Mouse (Mus musculus): Measurements from ENCODE around the gene Palld.

Gene Palld

GRCm38 (mm10) chr8:61549585-61549984 lies 352.9 kb downstream of the Palld start:
- DNase-seq: no peak

GRCm38 (mm10) chr8:61539828-61540500 lies 362.5 kb downstream of the Palld start:
- peak; percentile 91 to 92 for DNase-seq

DNA sequence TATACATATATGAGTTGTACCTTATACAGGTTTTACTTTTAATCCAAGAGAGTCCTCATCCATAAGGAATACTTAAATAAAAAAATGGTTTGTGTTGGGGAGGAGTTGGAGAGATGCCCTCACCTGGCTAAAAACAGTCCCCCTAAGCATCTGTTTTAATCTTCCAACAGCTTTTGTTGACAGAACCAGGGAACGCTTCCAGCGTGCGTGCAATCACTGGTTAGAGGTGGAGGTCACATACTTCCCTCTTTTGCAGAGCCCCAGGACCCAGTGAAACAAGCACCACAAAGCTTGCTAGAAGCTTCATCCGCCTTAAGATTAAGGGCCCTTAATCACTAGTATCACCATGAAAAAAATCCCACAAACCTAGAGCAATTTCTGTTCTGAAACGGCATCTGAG lies 365.0 kb downstream of the Palld start:
- DNase-seq: no peak

- no peak for DNase-seq
These were observed 367.0 kb downstream of the Palld start for GRCm38 (mm10) chr8:61535472-61535871.

GRCm38 (mm10) chr8:61533356-61533926 lies 369.0 kb downstream of the Palld start:
- peak; percentile 16 to 35 for DNase-seq

DNA sequence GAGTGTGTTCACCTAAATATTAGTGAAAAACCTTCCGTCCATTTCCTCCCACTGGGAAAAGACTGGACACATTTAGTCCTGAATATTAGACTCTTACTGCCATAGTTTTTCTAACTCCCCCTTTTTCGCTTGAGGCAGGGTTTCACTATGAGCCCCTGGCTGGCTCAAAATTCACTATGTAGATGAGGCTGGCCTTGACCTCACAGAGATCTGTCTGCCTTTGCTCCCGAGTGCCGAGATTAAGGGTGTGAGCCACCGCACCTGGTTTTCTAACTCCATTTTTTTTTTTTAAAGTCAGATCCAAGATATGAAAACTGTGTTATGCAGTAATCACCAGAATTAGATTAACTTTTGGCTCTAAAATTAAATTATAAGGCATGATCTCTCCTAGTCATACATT lies 369.7 kb downstream of the Palld start:
- DNase-seq: no peak

GRCm38 (mm10) chr8:61531944-61532795 lies 370.3 kb downstream of the Palld start:
- DNase-seq: no peak

DNA sequence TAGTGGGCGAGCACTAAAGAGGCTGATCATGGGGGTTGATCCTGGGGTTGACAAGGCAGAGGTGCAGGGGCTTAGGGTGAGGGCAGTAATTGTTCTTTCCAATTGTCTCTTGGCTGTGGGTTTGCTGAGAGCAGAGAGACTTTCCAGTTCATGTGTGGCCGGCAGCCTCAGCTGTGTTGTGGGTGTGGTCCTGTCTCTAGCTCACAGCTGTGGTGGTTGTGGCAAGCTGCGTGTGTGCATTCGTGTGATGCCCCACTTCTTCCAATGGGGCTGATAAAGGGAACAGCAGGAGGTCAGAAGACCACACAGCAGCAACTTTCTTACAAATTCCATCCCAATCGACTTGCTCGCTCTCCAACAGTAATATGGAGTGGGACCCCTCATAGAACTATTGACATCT lies 373.8 kb downstream of the Palld start:
- no peak for DNase-seq

- DNase-seq: no peak
These were observed 374.3 kb downstream of the Palld start for GRCm38 (mm10) chr8:61528197-61528596.

GRCm38 (mm10) chr8:61527037-61527436 lies 375.5 kb downstream of the Palld start:
- DNase-seq: no peak

- peak; percentile 27 to 39 for DNase-seq
These were observed 380.4 kb downstream of the Palld start for GRCm38 (mm10) chr8:61522132-61522531.

- DNase-seq: peak in 1 of 2 experiments; percentile 8
These were observed 384.8 kb downstream of the Palld start for GRCm38 (mm10) chr8:61517502-61518185.

DNA sequence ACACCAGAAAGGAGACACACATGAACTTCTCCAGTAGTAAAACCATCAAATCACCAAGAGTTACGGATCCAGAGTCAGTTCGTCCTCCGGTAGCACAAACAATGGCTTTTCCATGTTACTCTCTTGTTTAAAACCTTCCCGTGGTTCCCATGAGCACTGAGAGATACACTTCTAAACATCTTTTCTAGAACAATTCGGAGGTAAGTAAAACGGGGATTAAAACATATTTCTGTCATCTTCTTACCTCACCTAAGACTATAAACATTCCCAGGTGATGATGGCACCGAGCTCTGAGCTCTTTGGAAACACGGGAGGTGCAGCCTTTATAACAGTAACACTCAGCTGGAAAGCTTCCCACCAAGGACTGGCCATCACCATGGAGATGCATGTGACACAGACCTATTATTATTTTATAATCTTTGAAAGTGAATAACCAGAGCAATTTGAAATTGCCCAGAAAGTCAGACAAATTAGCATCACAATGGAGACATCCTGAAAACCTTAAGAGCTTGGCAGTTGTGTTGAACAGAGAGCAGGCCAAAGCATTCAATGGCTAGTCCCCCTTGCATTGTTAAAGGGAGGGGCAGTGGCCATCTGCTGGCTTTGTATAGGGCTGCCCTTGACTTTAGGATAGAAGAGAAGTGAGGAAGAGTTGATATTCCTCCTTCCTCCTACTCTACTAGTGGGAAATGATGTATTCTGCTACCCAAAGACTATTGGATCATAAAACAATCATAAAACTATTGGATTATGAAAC lies 385.6 kb downstream of the Palld start:
- no peak for DNase-seq

DNA sequence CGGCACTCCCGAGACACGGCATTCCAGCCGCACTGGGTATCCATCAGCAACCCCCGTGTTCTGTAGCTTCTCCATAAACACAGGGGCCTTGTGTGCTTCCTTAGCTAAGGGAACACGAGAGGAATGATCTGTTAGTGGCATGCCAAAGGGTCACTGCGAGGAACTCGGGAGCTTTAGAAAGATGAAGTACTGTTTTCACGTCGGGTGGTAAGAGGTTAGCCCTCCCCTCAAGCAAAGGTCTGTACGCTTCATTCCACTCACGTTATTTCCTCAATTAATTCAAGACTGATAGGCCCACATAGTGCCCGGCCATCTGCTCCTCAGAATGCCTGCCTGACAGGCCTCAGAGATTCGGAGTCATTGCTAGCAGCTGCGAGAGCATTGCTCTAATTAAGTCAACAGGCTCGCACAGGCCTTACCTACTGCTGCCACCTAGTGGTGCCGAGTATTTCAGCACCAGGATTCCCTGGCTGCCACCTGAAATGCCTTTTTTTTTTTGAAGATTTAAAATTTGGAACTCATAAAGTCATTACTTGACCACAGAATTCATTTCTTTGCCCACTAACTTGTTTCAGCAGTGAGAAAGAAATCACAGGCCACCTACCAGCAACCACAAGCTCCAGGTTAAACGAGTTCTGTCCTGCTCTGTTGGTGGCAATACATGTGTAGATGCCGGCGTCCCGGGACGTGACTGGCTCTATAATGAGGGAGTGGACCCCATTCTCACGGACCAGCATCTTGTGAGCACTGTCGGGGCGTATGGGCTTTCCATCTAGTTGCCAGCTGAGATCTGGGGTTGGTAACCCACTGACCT lies 386.4 kb downstream of the Palld start:
- DNase-seq: peak; percentile 89 to 91

- DNase-seq: no peak
These were observed 387.2 kb downstream of the Palld start for GRCm38 (mm10) chr8:61515110-61515930.

GRCm38 (mm10) chr8:61502277-61502676 lies 400.2 kb downstream of the Palld start:
- DNase-seq: no peak

- no peak for DNase-seq
These were observed 401.6 kb downstream of the Palld start for GRCm38 (mm10) chr8:61500914-61501313.

DNA sequence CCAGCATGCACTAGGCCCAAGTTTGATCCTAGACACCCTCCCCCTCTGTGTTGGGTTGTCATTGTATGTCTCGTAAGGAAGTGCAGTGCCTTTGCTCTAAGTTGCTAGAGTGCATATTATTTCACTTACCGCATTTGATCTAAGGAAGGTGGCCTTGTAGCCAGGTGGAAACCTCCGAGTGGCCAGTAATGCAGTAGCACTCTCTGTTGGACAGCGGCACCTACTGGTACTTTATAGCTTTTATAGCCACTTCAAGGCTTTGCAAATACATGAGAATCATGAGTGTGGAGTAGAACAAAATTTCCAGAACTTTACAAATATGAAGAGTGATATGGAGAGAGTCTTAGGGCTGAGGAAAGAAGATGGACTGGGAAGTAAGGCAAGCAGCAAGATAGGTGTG lies 403.5 kb downstream of the Palld start:
- DNase-seq: peak; percentile 40 to 52

- no peak for DNase-seq
These were observed 405.4 kb downstream of the Palld start for GRCm38 (mm10) chr8:61497110-61497509.

DNA sequence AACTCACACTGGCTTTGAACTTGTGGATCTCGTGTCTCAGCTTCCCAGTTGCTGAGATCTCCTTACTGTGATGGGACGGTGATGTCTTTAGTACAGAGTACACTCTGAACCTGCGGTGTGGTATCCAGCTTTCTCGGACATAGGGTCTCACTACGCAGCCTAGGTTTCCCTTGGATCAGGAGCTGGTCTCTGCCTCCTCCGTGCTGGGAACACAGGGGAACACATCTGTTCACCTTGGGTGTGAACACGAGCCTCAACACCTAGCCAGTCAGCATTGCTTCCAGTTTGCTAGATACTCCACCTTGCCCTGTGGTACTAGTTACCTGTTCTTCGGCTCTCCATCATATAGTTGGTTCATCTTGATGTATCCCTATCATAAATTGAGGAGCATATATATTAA lies 413.9 kb downstream of the Palld start:
- DNase-seq: no peak

Measured in kidney, postnatal 4 days (tissue).